Mouse (Mus musculus) G1E (cell line): ENCODE measurements around the gene Nat8f2.

Experiments
- CTCF ChIP-seq: IDR thresholded peaks from 2 replicates; pipeline ENCODE4 v1.5.1; 2012; ENCODE audit warnings: low read depth, low read length, inconsistent platforms, mixed read lengths
- GATA1 ChIP-seq: IDR thresholded peaks from 2 replicates; pipeline ENCODE4 v1.6.1; 2012; ENCODE audit warnings: borderline replicate concordance, low read length, inconsistent platforms, mixed read lengths
- GATA2 ChIP-seq: IDR thresholded peaks from 2 replicates; pipeline ENCODE4 v1.6.1; 2012; ENCODE audit warnings: low read depth, low read length, inconsistent platforms, borderline replicate concordance
- POLR2AphosphoS5 ChIP-seq: IDR thresholded peaks from 2 replicates; pipeline ENCODE4 v1.6.1; 2012; ENCODE audit warnings: low read depth, low read length, inconsistent platforms; ENCODE audit not compliant: insufficient replicate concordance
- TAL1 ChIP-seq: conservative IDR thresholded peaks from 2 replicates; pipeline ENCODE4 v1.6.1; 2012; ENCODE audit warnings: low read depth, low read length, inconsistent platforms, mixed read lengths

- TF ChIP-seq CTCF (no peak), GATA1 (no peak), TAL1 (no peak), GATA2 (no peak), POLR2AphosphoS5 (no peak)
Measured at GRCm38 (mm10) chr6:85853481-85853880, 15.5 kb downstream of the Nat8f2 start.
